Mouse (Mus musculus) embryonic fibroblast, embryonic 13.5 days (primary cell): ENCODE measurements around the gene Vegfa.

ENCODE experiments used
- CTCF ChIP-seq: IDR thresholded peaks from 2 replicates; pipeline ENCODE4 v1.5.1; 2011; ENCODE audit warnings: mild to moderate bottlenecking, control low read depth, low read length, moderate library complexity, borderline replicate concordance; ENCODE audit not compliant: insufficient read depth
- POLR2A ChIP-seq: IDR thresholded peaks from 2 replicates; pipeline ENCODE4 v1.6.1; 2011; ENCODE audit warnings: low read depth, mild to moderate bottlenecking, control low read depth, low read length, moderate library complexity

DNA sequence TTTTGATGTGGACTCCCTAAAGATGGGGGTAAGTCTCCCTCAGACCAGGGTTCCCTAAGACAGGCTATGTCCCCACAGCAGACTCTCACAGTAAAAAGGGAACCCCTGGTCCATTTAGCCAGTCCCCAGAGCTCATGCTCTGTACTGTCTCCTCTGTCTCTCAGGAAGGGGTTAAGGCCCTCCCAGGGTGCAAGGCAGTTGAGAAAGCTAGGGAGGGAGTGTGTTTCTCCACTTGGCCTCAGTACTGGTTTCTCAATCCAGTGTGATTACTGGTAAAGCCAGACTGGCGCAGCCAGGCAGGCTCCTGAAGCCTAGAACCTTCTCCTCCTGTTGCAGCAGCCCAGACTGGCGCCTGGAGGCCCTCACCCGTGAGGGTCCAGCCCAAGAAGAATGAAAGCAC is 26.7 kb downstream of the Vegfa start:
- no peak for TF ChIP-seq POLR2A
- TF ChIP-seq CTCF, result no peak
